Mouse (Mus musculus) embryonic facial prominence, embryonic 10.5 days (tissue): ENCODE results near the gene Gm49776. TPM values are rescaled to one million over a fixed set of nuclear protein-coding genes. Genes with fewer than 3 reads are reported as not detected.

Source experiments
- microRNA counts: library from miRNA; unstranded; fragments of <30 nt; microRNA quantifications from one replicate; lab custom pipeline; 2017
- microRNA-seq: library from miRNA; unstranded; fragments of <30 nt; microRNA quantifications from one replicate; pipeline ENCODE4, GENCODE M21; 2017
- polyA plus RNA-seq: library from polyadenylated mRNA; unstranded; fragments of >200 nt; fragmentation: Nextera tagmentation; extraction: Ambion mirVana; gene quantifications from 2 replicates; pipeline ENCODE4 v1.2.1, GENCODE M21; 2016

The Gm49776 gene
- polyA plus RNA-seq, 1 experiment from 2014 or later: 6.6 TPM

MicroRNA genes within 50 kb of the gene (microRNA counts, 519-probe panel; counts per million panel counts)
- microRNA mmu-miR-1306 (lab: Ali Mortazavi, UCI): 188 counts per million, percentile 57 among the panel's probes with 10 or more counts

Small RNA genes within 50 kb of the gene (microRNA-seq; reads per million reads assigned to microRNA genes)
- 22.9 reads per million, percentile 31 among the genes with 10 or more reads in this experiment for gene Gm24572
- 359 reads per million, percentile 64 among the genes with 10 or more reads in this experiment for gene Mir1306

Other genes with a start within 250 kb of the Gm49776 start
- gene Dgcr6, start 205.5 kb downstream of the Gm49776 start, polyA plus RNA-seq: 151 and 165 TPM in 2 replicates
- gene Prodh, start 168.1 kb downstream of the Gm49776 start, polyA plus RNA-seq: 16.2 and 16.9 TPM in 2 replicates
- gene Rtn4r, start 130.7 kb downstream of the Gm49776 start, polyA plus RNA-seq: 0.87 and 1.4 TPM in 2 replicates
- gene Ccdc188, start 40.4 kb downstream of the Gm49776 start, polyA plus RNA-seq: not detected in 2 replicates
- gene Zdhhc8, start 23.2 kb downstream of the Gm49776 start, polyA plus RNA-seq: 15.5 and 17.9 TPM in 2 replicates
- 116 and 120 TPM in 2 replicates for gene Trmt2a, start 9.6 kb downstream of the Gm49776 start, polyA plus RNA-seq
- 1,276 and 1,293 TPM in 2 replicates for gene Ranbp1, start 9.6 kb downstream of the Gm49776 start, polyA plus RNA-seq
- 47.3 and 50.9 TPM in 2 replicates for gene Dgcr8, start 30.9 kb upstream of the Gm49776 start, polyA plus RNA-seq
- 29.1 and 31.5 TPM in 2 replicates for gene Tango2, start 89.8 kb upstream of the Gm49776 start, polyA plus RNA-seq
- gene Arvcf, start 89.9 kb upstream of the Gm49776 start, polyA plus RNA-seq: 65.8 and 71.2 TPM in 2 replicates
- gene Txnrd2, start 168.1 kb upstream of the Gm49776 start, polyA plus RNA-seq: 27.9 and 32.3 TPM in 2 replicates
- 56.2 and 58.4 TPM in 2 replicates for gene Comt, start 168.5 kb upstream of the Gm49776 start, polyA plus RNA-seq
- 17.9 and 19.1 TPM in 2 replicates for gene Gnb1l, start 240.4 kb upstream of the Gm49776 start, polyA plus RNA-seq
- gene Rtl10, start 240.6 kb upstream of the Gm49776 start, polyA plus RNA-seq: 3.8 and 4.1 TPM in 2 replicates